Mouse (Mus musculus): ENCODE results near the gene Cdkn1a.

DNA sequence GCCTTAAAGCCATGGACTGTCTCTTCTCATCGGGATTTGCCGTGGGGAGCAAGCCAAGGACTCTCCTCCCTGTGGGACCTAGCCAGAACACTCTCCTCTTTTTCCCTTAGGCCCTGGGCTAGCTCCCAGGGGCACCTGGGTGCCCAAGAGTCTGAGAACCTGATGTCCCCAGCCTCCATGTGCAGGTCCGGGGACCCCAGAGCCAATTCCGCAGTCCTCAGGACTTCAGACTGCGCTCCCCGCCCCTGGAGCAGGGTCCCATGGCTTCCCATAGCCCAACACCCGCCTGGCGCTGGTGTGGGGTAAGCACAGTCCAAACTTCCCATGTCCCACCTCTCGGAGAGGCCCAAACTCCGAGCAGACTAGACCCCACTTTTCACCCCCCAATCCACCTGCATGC is 5.5 kb upstream of the Cdkn1a start:
- TF ChIP-seq MAFK (IDR thresholded peaks at IDR 0.05; ENCODE audit: insufficient replicate concordance, low read length) (no peak), CTCF (conservative IDR thresholded peaks at IDR 0.05 in 1 of 2, IDR thresholded peaks at IDR 0.05 in 1 of 2; ENCODE audit: low read depth in 2 of 2, low read length in 2 of 2) (no peak), MAX (IDR thresholded peaks at IDR 0.05; ENCODE audit: low read length) (no peak), ZNF384 (IDR thresholded peaks at IDR 0.05; ENCODE audit: low read depth, low read length) (no peak), TCF12 (IDR thresholded peaks at IDR 0.05; ENCODE audit: low read depth, low read length) (no peak), EP300 (IDR thresholded peaks at IDR 0.05; ENCODE audit: low read length) (no peak), JUND (conservative IDR thresholded peaks at IDR 0.05; ENCODE audit: low read depth, low read length) (no peak), POLR2A (IDR thresholded peaks at IDR 0.05; ENCODE audit: low read depth, low read length) (no peak), TBP (conservative IDR thresholded peaks at IDR 0.05; ENCODE audit: low read depth, low read length) (no peak), SIN3A (IDR thresholded peaks at IDR 0.05; ENCODE audit: low read length) (no peak), USF1 (IDR thresholded peaks at IDR 0.05; ENCODE audit: low read depth, low read length) (no peak), NELFE (IDR thresholded peaks at IDR 0.05; ENCODE audit: low read depth, low read length) (no peak), CHD2 (IDR thresholded peaks at IDR 0.05; ENCODE audit: low read length) (no peak), USF2 (conservative IDR thresholded peaks at IDR 0.05; ENCODE audit: low read depth, low read length) (no peak)
